Mouse (Mus musculus) midbrain, postnatal 0 days (tissue): ENCODE measurements around the gene Ptrh2. TPM values are rescaled to one million over a fixed set of nuclear protein-coding genes. Genes with fewer than 3 reads are reported as not detected.

Experiments
- ATAC-seq: fragments of 200-750 bp; cut with Nextera tagmentation; 2 replicates; pipeline ENCODE4 v1.8.0; 2017; ENCODE audit warnings: moderate number of reproducible peaks, mild to moderate bottlenecking, moderate TSS enrichment, moderate library complexity; ENCODE audit not compliant: low FRiP score
- DNase-seq: peaks from one replicate; pipeline ENCODE4 v3.0.0-alpha.2; 2015; ENCODE audit warnings: low spot score
- H3K27ac ChIP-seq: fragments of 300-500 bp; sonication (generic); 2 replicates; pipeline ENCODE4 v1.5.1; 2014; ENCODE audit warnings: low read depth, mild to moderate bottlenecking, low read length, mixed read lengths
- H3K27me3 ChIP-seq: fragments of 300-500 bp; sonication (generic); 2 replicates; pipeline ENCODE4 v1.6.1; 2014; ENCODE audit warnings: low read length, control low read depth, mixed read lengths; ENCODE audit not compliant: insufficient read depth
- H3K36me3 ChIP-seq: fragments of 300-500 bp; sonication (generic); 2 replicates; pipeline ENCODE4 v1.6.1; 2014; ENCODE audit warnings: low read length, control low read depth, mixed read lengths; ENCODE audit not compliant: insufficient read depth
- H3K4me1 ChIP-seq: fragments of 300-500 bp; sonication (generic); 2 replicates; pipeline ENCODE4 v1.6.1; 2014; ENCODE audit warnings: mild to moderate bottlenecking, control low read depth, antibody characterized with exemption, low read length, mixed read lengths; ENCODE audit not compliant: insufficient read depth
- H3K4me2 ChIP-seq: fragments of 300-500 bp; sonication (generic); 2 replicates; pipeline ENCODE4 v1.6.1; 2014; ENCODE audit warnings: low read depth, mild to moderate bottlenecking, low read length, mixed read lengths; ENCODE audit not compliant: poor library complexity, severe bottlenecking
- H3K4me3 ChIP-seq: fragments of 300-500 bp; sonication (generic); 2 replicates; pipeline ENCODE4 v1.5.1; 2014; ENCODE audit warnings: low read depth, mild to moderate bottlenecking, low read length, moderate library complexity
- H3K9ac ChIP-seq: fragments of 300-500 bp; sonication (generic); replicated peaks from 2 replicates; pipeline ENCODE4 v1.6.1; 2014; ENCODE audit warnings: mild to moderate bottlenecking, low read length, moderate library complexity, mixed read lengths; ENCODE audit not compliant: poor library complexity, severe bottlenecking
- H3K9me3 ChIP-seq: fragments of 300-500 bp; sonication (generic); 2 replicates; pipeline ENCODE4 v1.6.1; 2016; ENCODE audit warnings: low read length, control low read depth
- CTCF ChIP-seq: IDR thresholded peaks from 2 replicates; pipeline ENCODE4 v1.5.1; 2016; ENCODE audit warnings: antibody characterized with exemption, mild to moderate bottlenecking
- WGBS: fragments of 180-500 bp; shearing (Covaris S2); extraction: QIAGEN DNeasy Blood & Tissue Kit; methylation state at CpG from one replicate; pipeline ENCODE4 v1.1.7; 2014; 5-methylcytosine and 5-hydroxymethylcytosine counted together
- polyA plus RNA-seq: library from polyadenylated mRNA; unstranded; fragments of >200 nt; fragmentation: Nextera tagmentation; extraction: Ambion mirVana; gene quantifications from 2 replicates; pipeline ENCODE4 v1.2.1, GENCODE M21; 2015
- total RNA-seq: library from RNA; depleted of rRNA; stranded (reverse); fragments of >200 nt; gene quantifications from 2 replicates; pipeline ENCODE4 v1.2.3, GENCODE M21; 2014

Ptrh2 gene
- total and polyA plus RNA-seq, 2 experiments from 2014 or later, result 14.8 to 22.5 TPM

- no peaks in the 10 kb centered on the region for H3K9me3 ChIP-seq
- DNase-seq (no peak), ATAC-seq (no peak)
- TF ChIP-seq CTCF, result no peak
- H3K36me3 ChIP-seq, result peaks cover 41% of the 10 kb centered on the region
- no peak overlapping the region for H3K9ac ChIP-seq
- H3K27ac ChIP-seq, result no peak overlapping the region
- H3K4me1 ChIP-seq, result no peaks in the 10 kb centered on the region
- H3K4me2 ChIP-seq, result no peak overlapping the region
- H3K27me3 ChIP-seq, result no peaks in the 10 kb centered on the region
- no peak overlapping the region for H3K4me3 ChIP-seq
Observed at GRCm38 (mm10) chr11:86714606-86715005, 30.8 kb downstream of the Ptrh2 start.

GRCm38 (mm10) chr11:86717306-86718065 lies 33.7 kb downstream of the Ptrh2 start:
- DNase-seq (no peak), ATAC-seq (no peak)
- Histone ChIP-seq H3K4me1 (no peaks in the 10 kb centered on the region), H3K27ac (no peak overlapping the region), H3K36me3 (peaks cover 45% of the 10 kb centered on the region), H3K4me3 (no peak overlapping the region), H3K9ac (no peak overlapping the region), H3K4me2 (no peak overlapping the region), H3K27me3 (no peaks in the 10 kb centered on the region), H3K9me3 (no peaks in the 10 kb centered on the region)
- 83% methylated on average over 6 of the region's 6 CpGs for WGBS
- TF ChIP-seq CTCF, result no peak

GRCm38 (mm10) chr11:86718369-86718768 lies 34.6 kb downstream of the Ptrh2 start:
- 97% methylated on average over 3 of the region's 3 CpGs for WGBS
- Histone ChIP-seq H3K4me2 (no peak overlapping the region), H3K36me3 (peaks cover 45% of the 10 kb centered on the region), H3K27me3 (no peaks in the 10 kb centered on the region), H3K9me3 (no peaks in the 10 kb centered on the region), H3K9ac (no peak overlapping the region), H3K4me1 (no peaks in the 10 kb centered on the region), H3K4me3 (no peak overlapping the region), H3K27ac (no peak overlapping the region)
- no peak for TF ChIP-seq CTCF
- ATAC-seq, result no peak
- DNase-seq, result no peak

- Histone ChIP-seq H3K4me3 (no peak overlapping the region), H3K27ac (no peak overlapping the region), H3K9ac (no peak overlapping the region), H3K27me3 (no peaks in the 10 kb centered on the region), H3K36me3 (peaks cover 46% of the 10 kb centered on the region), H3K4me2 (no peak overlapping the region), H3K4me1 (no peaks in the 10 kb centered on the region), H3K9me3 (no peaks in the 10 kb centered on the region)
- DNase-seq (no peak), ATAC-seq (no peak)
- TF ChIP-seq CTCF, result no peak
- WGBS, result 97% methylated on average over 8 of the region's 8 CpGs
Observed at GRCm38 (mm10) chr11:86719390-86719789, 35.6 kb downstream of the Ptrh2 start.

GRCm38 (mm10) chr11:86724004-86724403 lies 40.2 kb downstream of the Ptrh2 start:
- DNase-seq, result no peak
- Histone ChIP-seq H3K4me3 (no peak overlapping the region), H3K36me3 (peaks cover 31% of the 10 kb centered on the region), H3K9ac (no peak overlapping the region), H3K4me2 (no peak overlapping the region), H3K27ac (no peak overlapping the region), H3K9me3 (no peaks in the 10 kb centered on the region), H3K4me1 (no peaks in the 10 kb centered on the region), H3K27me3 (no peaks in the 10 kb centered on the region)
- ATAC-seq, result no peak
- no peak for TF ChIP-seq CTCF
- 94% methylated on average over 3 of the region's 3 CpGs for WGBS

GRCm38 (mm10) chr11:86724982-86725381 lies 41.2 kb downstream of the Ptrh2 start:
- H3K4me1 ChIP-seq, result no peaks in the 10 kb centered on the region
- WGBS, result 91% methylated on average over 7 of the region's 7 CpGs
- H3K27me3 ChIP-seq, result no peaks in the 10 kb centered on the region
- no peak for DNase-seq
- no peak for TF ChIP-seq CTCF
- H3K27ac ChIP-seq, result no peak overlapping the region
- no peak overlapping the region for H3K9ac ChIP-seq
- ATAC-seq, result no peak
- no peak overlapping the region for H3K4me3 ChIP-seq
- H3K4me2 ChIP-seq, result no peak overlapping the region
- H3K36me3 ChIP-seq, result peaks cover 26% of the 10 kb centered on the region
- no peaks in the 10 kb centered on the region for H3K9me3 ChIP-seq
